Mouse (Mus musculus): Measurements from ENCODE around the gene C1qtnf7.

DNA sequence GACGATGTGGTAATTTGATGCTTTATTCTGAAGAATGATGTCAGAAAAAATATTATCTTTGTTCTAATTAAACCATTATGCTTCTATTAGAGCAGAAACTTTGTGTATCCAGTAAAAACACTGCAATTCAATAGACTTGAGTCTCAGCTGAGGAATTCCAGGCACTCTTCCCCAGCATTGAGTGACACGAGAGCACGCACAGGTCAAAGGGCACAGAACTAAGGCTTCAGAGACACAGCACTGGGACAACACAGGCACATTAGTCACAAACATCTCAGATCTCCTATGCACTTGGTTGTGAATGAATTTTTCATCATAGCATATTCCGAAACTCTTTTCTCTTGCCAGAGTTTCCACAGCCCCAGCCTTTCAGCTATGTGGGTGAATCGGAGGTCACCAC, 37.4 kb upstream of the C1qtnf7 start:
- TF ChIP-seq POLR2A (IDR thresholded peaks at IDR 0.05; ENCODE audit: low read depth, low read length) (no peak), CTCF (IDR thresholded peaks at IDR 0.05; ENCODE audit: borderline replicate concordance, insufficient read depth, low read length) (no peak)

All from embryonic fibroblast, embryonic 13.5 days (primary cell).